Mouse (Mus musculus) heart, adult 2 months (tissue): ENCODE results near the gene Foxo3.

Experiments used
- CTCF ChIP-seq: fragments of 200-600 bp; IDR thresholded peaks from 2 replicates; pipeline ENCODE4 v1.8.1; 2022; ENCODE audit warnings: antibody characterized with exemption, mild to moderate bottlenecking, moderate library complexity
- POLR2A ChIP-seq: fragments of 200-500 bp; IDR thresholded peaks from 2 replicates; pipeline ENCODE4 v1.6.1; 2011; ENCODE audit warnings: mild to moderate bottlenecking, low read depth, low read length, control low read depth; ENCODE audit not compliant: insufficient read depth

- no peak for TF ChIP-seq CTCF
- no peak for TF ChIP-seq POLR2A
Observed at GRCm38 (mm10) chr10:42231100-42231541, 45.4 kb downstream of the Foxo3 start.
